10 mouse cellular contexts compared by ENCODE assay signal in genomic region chr2:38826189-38826588, GRCm38 (mm10).
DNase-seq lines count a peak whose midpoint lies in the region; ATAC-seq and TF ChIP-seq lines count a peak whose summit lies in the region.
"Had no signal": no experiment of that assay in that cellular context is flagged by ENCODE, and none has a peak within 500 bp of the region (broad histone marks: within the 10 kb centered on the region; RNA-seq: fewer than 3 reads in every experiment).

No protein-coding gene starts in this region.

- peaks cover under 1% of the 10 kb centered on the region; the same call in 1 of the 2 replicates for H3K36me3 ChIP-seq in kidney, embryonic 14.5 days (ENCODE audit: control insufficient read depth, insufficient read depth, low read length)
- H3K36me3 ChIP-seq in hindbrain, embryonic 12.5 days: peaks cover 5% of the 10 kb centered on the region
- no peaks in the 10 kb centered on the region for H3K36me3 ChIP-seq in midbrain, embryonic 16.5 days (ENCODE audit: control insufficient read depth, insufficient read depth, low read length)
- no peaks in the 10 kb centered on the region for H3K36me3 ChIP-seq in intestine, postnatal 0 days (ENCODE audit: control insufficient read depth, insufficient read depth)

- no peak overlapping the region for H3K4me2 ChIP-seq in kidney, embryonic 14.5 days (replicated peaks; ENCODE audit: low read depth, low read length)
- H3K4me2 ChIP-seq in hindbrain, embryonic 12.5 days (replicated peaks): peak overlapping the region; percentile 36
- peak overlapping the region; percentile 12; the same call in 1 of the 2 replicates for H3K4me2 ChIP-seq in midbrain, embryonic 16.5 days (ENCODE audit: low read length)
- H3K4me2 ChIP-seq in intestine, postnatal 0 days (replicated peaks; ENCODE audit: low read depth): no peak overlapping the region

- ATAC-seq in kidney, embryonic 14.5 days (ENCODE audit: low FRiP score, low TSS enrichment): no peak
- ATAC-seq in hindbrain, embryonic 12.5 days (ENCODE audit: low FRiP score): no peak
- no peak for ATAC-seq in midbrain, embryonic 16.5 days
- ATAC-seq in intestine, postnatal 0 days: no peak

- peak; percentile 32 for DNase-seq in kidney, adult 9 months
- peak; percentile 21 to 30 for DNase-seq in adrenal gland, postnatal 36 days
- DNase-seq in thymus, postnatal 4 days: no peak
- no peak for DNase-seq in gastrocnemius, postnatal 4 days (ENCODE audit: low spot score in 2 of 2)
- DNase-seq: cerebellum, adult 11 months had no signal

- no peak overlapping the region for H3K27ac ChIP-seq in kidney, embryonic 14.5 days (ENCODE audit: low read depth, low read length)
- H3K27ac ChIP-seq in hindbrain, embryonic 12.5 days: peak overlapping the region; percentile 23; the same call in 1 of the 2 replicates
- no peak overlapping the region for H3K27ac ChIP-seq in midbrain, embryonic 16.5 days (ENCODE audit: low read length)
- H3K27ac ChIP-seq in intestine, postnatal 0 days (ENCODE audit: low read depth, low read length): no peak overlapping the region

- H3K9me3 ChIP-seq in kidney, embryonic 14.5 days (ENCODE audit: control insufficient read depth, low read length): no peaks in the 10 kb centered on the region
- H3K9me3 ChIP-seq in hindbrain, embryonic 12.5 days (replicated peaks): no peaks in the 10 kb centered on the region
- H3K9me3 ChIP-seq in midbrain, embryonic 16.5 days (replicated peaks; ENCODE audit: control insufficient read depth, low read length, poor library complexity, severe bottlenecking): no peaks in the 10 kb centered on the region
- H3K9me3 ChIP-seq in intestine, postnatal 0 days (ENCODE audit: control insufficient read depth): no peaks in the 10 kb centered on the region
- H3K9me3 ChIP-seq: limb, embryonic 15.5 days had no signal

- no peak overlapping the region for H3K4me3 ChIP-seq in kidney, embryonic 14.5 days (ENCODE audit: low read length)
- no peak overlapping the region for H3K4me3 ChIP-seq in hindbrain, embryonic 12.5 days
- no peak overlapping the region for H3K4me3 ChIP-seq in midbrain, embryonic 16.5 days (ENCODE audit: low read depth, low read length)
- H3K4me3 ChIP-seq in intestine, postnatal 0 days (ENCODE audit: low read depth, low read length): no peak overlapping the region

- H3K9ac ChIP-seq in kidney, embryonic 14.5 days (ENCODE audit: low read depth, low read length): no peak overlapping the region
- no peak overlapping the region for H3K9ac ChIP-seq in hindbrain, embryonic 12.5 days
- no peak overlapping the region for H3K9ac ChIP-seq in midbrain, embryonic 16.5 days (ENCODE audit: low read depth, low read length)
- no peak overlapping the region for H3K9ac ChIP-seq in intestine, postnatal 0 days (ENCODE audit: low read depth, low read length)
- H3K9ac ChIP-seq: limb, embryonic 15.5 days had no signal

- no peak for TF ChIP-seq CTCF in intestine, postnatal 0 days (IDR thresholded peaks at IDR 0.05; ENCODE audit: low read depth)

- H3K4me1 ChIP-seq in kidney, embryonic 14.5 days (ENCODE audit: control insufficient read depth, insufficient read depth, low read length): peaks cover 7% of the 10 kb centered on the region; the same call in 1 of the 2 replicates
- peaks cover 12% of the 10 kb centered on the region for H3K4me1 ChIP-seq in hindbrain, embryonic 12.5 days
- peaks cover 12% of the 10 kb centered on the region for H3K4me1 ChIP-seq in midbrain, embryonic 16.5 days (ENCODE audit: control insufficient read depth, insufficient read depth, low read length)
- H3K4me1 ChIP-seq in intestine, postnatal 0 days (replicated peaks; ENCODE audit: control insufficient read depth, insufficient read depth, low read length): peaks cover 4% of the 10 kb centered on the region; the same call in 1 of the 2 replicates

- H3K27me3 ChIP-seq in kidney, embryonic 14.5 days (ENCODE audit: control insufficient read depth, insufficient read depth, low read length): no peaks in the 10 kb centered on the region
- H3K27me3 ChIP-seq in hindbrain, embryonic 12.5 days: no peaks in the 10 kb centered on the region
- no peaks in the 10 kb centered on the region for H3K27me3 ChIP-seq in midbrain, embryonic 16.5 days (ENCODE audit: control insufficient read depth, insufficient read depth, low read depth, low read length)
- no peaks in the 10 kb centered on the region for H3K27me3 ChIP-seq in intestine, postnatal 0 days (replicated peaks; ENCODE audit: control insufficient read depth, insufficient read depth, low read length)
- H3K27me3 ChIP-seq: limb, embryonic 15.5 days had no signal

Comparison
In these comparisons a context has a peak if more than half of its experiments do, and no peak if none do; other contexts are left out.
1. DNase-seq: peak in kidney, adult 9 months (single experiment) and adrenal gland, postnatal 36 days (2 of 2); none in thymus, postnatal 4 days (single experiment) and gastrocnemius, postnatal 4 days (0 of 2).
2. H3K4me2 ChIP-seq: peak in hindbrain, embryonic 12.5 days (single experiment) and midbrain, embryonic 16.5 days (single experiment); none in kidney, embryonic 14.5 days (single experiment) and intestine, postnatal 0 days (single experiment).